Mouse (Mus musculus) forebrain, embryonic 11.5 days (tissue): Measurements from ENCODE around the gene Sncg. TPM values are rescaled to one million over a fixed set of nuclear protein-coding genes. Genes with fewer than 3 reads are reported as not detected.

Experiments used
- ATAC-seq: fragments of 200-750 bp; cut with Nextera tagmentation; replicated peaks from 2 replicates; pipeline ENCODE4 v1.8.0; 2017; ENCODE audit warnings: moderate TSS enrichment; ENCODE audit not compliant: low FRiP score
- DNase-seq: peaks from one replicate; pipeline ENCODE4 v3.0.0-alpha.2; 2017; ENCODE audit warnings: low spot score
- H3K27ac ChIP-seq: fragments of 300-500 bp; sonication (generic); 2 replicates; pipeline ENCODE4 v1.5.1; 2014; ENCODE audit warnings: low read depth, low read length
- H3K27me3 ChIP-seq: fragments of 300-500 bp; sonication (generic); 2 replicates; pipeline ENCODE4 v1.6.1; 2014; ENCODE audit warnings: mild to moderate bottlenecking, low read length, mixed read lengths; ENCODE audit not compliant: control insufficient read depth, insufficient read depth
- H3K36me3 ChIP-seq: fragments of 300-500 bp; sonication (generic); 2 replicates; pipeline ENCODE4 v1.6.1; 2014; ENCODE audit warnings: mild to moderate bottlenecking, low read length, moderate library complexity, mixed read lengths; ENCODE audit not compliant: control insufficient read depth, insufficient read depth
- H3K4me1 ChIP-seq: fragments of 300-500 bp; sonication (generic); replicated peaks from 2 replicates; pipeline ENCODE4 v1.6.1; 2014; ENCODE audit warnings: low read length, mixed read lengths; ENCODE audit not compliant: control insufficient read depth, insufficient read depth
- H3K4me2 ChIP-seq: fragments of 300-500 bp; sonication (generic); 2 replicates; pipeline ENCODE4 v1.6.1; 2014; ENCODE audit warnings: low read depth, mild to moderate bottlenecking, low read length, moderate library complexity, mixed read lengths; ENCODE audit not compliant: severe bottlenecking
- H3K4me3 ChIP-seq: fragments of 300-500 bp; sonication (generic); 2 replicates; pipeline ENCODE4 v1.5.1; 2014; ENCODE audit warnings: low read depth, low read length
- H3K9ac ChIP-seq: fragments of 300-500 bp; sonication (generic); 2 replicates; pipeline ENCODE4 v1.6.1; 2014; ENCODE audit warnings: low read length
- H3K9me3 ChIP-seq: fragments of 300-500 bp; sonication (generic); 2 replicates; pipeline ENCODE4 v1.6.1; 2016; ENCODE audit warnings: low read length, mixed read lengths; ENCODE audit not compliant: control insufficient read depth
- WGBS: fragments of 180-500 bp; shearing (Covaris S2); extraction: QIAGEN DNeasy Blood & Tissue Kit; methylation state at CpG from one replicate; pipeline ENCODE4 v1.1.7; 2014; 5-methylcytosine and 5-hydroxymethylcytosine counted together
- polyA plus RNA-seq: library from polyadenylated mRNA; unstranded; fragments of >200 nt; fragmentation: Nextera tagmentation; extraction: Ambion mirVana; gene quantifications from 2 replicates; pipeline ENCODE4 v1.2.1, GENCODE M21; 2014

The Sncg gene
- polyA plus RNA-seq, 1 experiment from 2014 or later: 3.7 TPM

- ATAC-seq (no peak), DNase-seq (no peak)
- H3K4me1 ChIP-seq: no peaks in the 10 kb centered on the region
- H3K4me3 ChIP-seq: no peak overlapping the region
- 83% methylated on average over 5 of the region's 5 CpGs for WGBS
- H3K4me2 ChIP-seq: no peak overlapping the region
- H3K36me3 ChIP-seq: peaks cover 7% of the 10 kb centered on the region; the same call in 1 of the 2 replicates
- H3K9me3 ChIP-seq: no peaks in the 10 kb centered on the region
- H3K27me3 ChIP-seq: no peaks in the 10 kb centered on the region
- H3K9ac ChIP-seq: no peak overlapping the region
- no peak overlapping the region for H3K27ac ChIP-seq
Observed at GRCm38 (mm10) chr14:34344361-34344760, 30.2 kb downstream of the Sncg start.

GRCm38 (mm10) chr14:34343078-34343477, 31.5 kb downstream of the Sncg start:
- no peak overlapping the region for H3K4me2 ChIP-seq
- H3K27me3 ChIP-seq: no peaks in the 10 kb centered on the region
- no peak overlapping the region for H3K9ac ChIP-seq
- H3K4me1 ChIP-seq: no peaks in the 10 kb centered on the region
- ATAC-seq (no peak), DNase-seq (no peak)
- 89% methylated on average over 4 of the region's 4 CpGs for WGBS
- peaks cover 7% of the 10 kb centered on the region; the same call in 1 of the 2 replicates for H3K36me3 ChIP-seq
- H3K27ac ChIP-seq: no peak overlapping the region
- H3K4me3 ChIP-seq: no peak overlapping the region
- no peaks in the 10 kb centered on the region for H3K9me3 ChIP-seq

GRCm38 (mm10) chr14:34341993-34342392, 32.6 kb downstream of the Sncg start:
- no peak overlapping the region for H3K4me2 ChIP-seq
- 93% methylated on average over 4 of the region's 4 CpGs for WGBS
- peaks cover 7% of the 10 kb centered on the region; the same call in 1 of the 2 replicates for H3K36me3 ChIP-seq
- no peak overlapping the region for H3K4me3 ChIP-seq
- H3K27me3 ChIP-seq: no peaks in the 10 kb centered on the region
- DNase-seq (no peak), ATAC-seq (no peak)
- no peak overlapping the region for H3K9ac ChIP-seq
- no peak overlapping the region for H3K27ac ChIP-seq
- no peaks in the 10 kb centered on the region for H3K4me1 ChIP-seq
- no peaks in the 10 kb centered on the region for H3K9me3 ChIP-seq

GRCm38 (mm10) chr14:34339446-34339845, 35.1 kb downstream of the Sncg start:
- no peak overlapping the region for H3K9ac ChIP-seq
- no peak for DNase-seq
- 69% methylated on average over 1 of the region's 1 CpGs for WGBS

GRCm38 (mm10) chr14:34332476-34332875, 42.1 kb downstream of the Sncg start:
- WGBS: 95% methylated on average over 5 of the region's 5 CpGs
- no peak overlapping the region for H3K4me3 ChIP-seq
- ATAC-seq: no peak
- no peak for DNase-seq
- no peaks in the 10 kb centered on the region for H3K4me1 ChIP-seq
- peaks cover 5% of the 10 kb centered on the region; the same call in 1 of the 2 replicates for H3K36me3 ChIP-seq
- no peaks in the 10 kb centered on the region for H3K27me3 ChIP-seq
- no peaks in the 10 kb centered on the region for H3K9me3 ChIP-seq
- no peak overlapping the region for H3K4me2 ChIP-seq
- no peak overlapping the region for H3K27ac ChIP-seq
- no peak overlapping the region for H3K9ac ChIP-seq

More at GRCm38 (mm10) chr14:34339446-34339845, 35.1 kb downstream of the Sncg start:
- no peak overlapping the region for H3K27ac ChIP-seq
- no peaks in the 10 kb centered on the region for H3K9me3 ChIP-seq
- no peak for ATAC-seq
- no peak overlapping the region for H3K4me2 ChIP-seq
- no peaks in the 10 kb centered on the region for H3K4me1 ChIP-seq
- H3K36me3 ChIP-seq: peaks cover 9% of the 10 kb centered on the region; the same call in 1 of the 2 replicates
- H3K27me3 ChIP-seq: no peaks in the 10 kb centered on the region
- H3K4me3 ChIP-seq: no peak overlapping the region

GRCm38 (mm10) chr14:34331886-34332285, 42.7 kb downstream of the Sncg start:
- Histone ChIP-seq H3K9me3 (no peaks in the 10 kb centered on the region), H3K4me1 (no peaks in the 10 kb centered on the region), H3K9ac (no peak overlapping the region), H3K4me2 (no peak overlapping the region), H3K27me3 (no peaks in the 10 kb centered on the region), H3K4me3 (no peak overlapping the region), H3K27ac (no peak overlapping the region), H3K36me3 (peaks cover 5% of the 10 kb centered on the region; the same call in 1 of the 2 replicates)
- no peak for ATAC-seq
- 90% methylated on average over 3 of the region's 3 CpGs for WGBS
- no peak for DNase-seq

DNA sequence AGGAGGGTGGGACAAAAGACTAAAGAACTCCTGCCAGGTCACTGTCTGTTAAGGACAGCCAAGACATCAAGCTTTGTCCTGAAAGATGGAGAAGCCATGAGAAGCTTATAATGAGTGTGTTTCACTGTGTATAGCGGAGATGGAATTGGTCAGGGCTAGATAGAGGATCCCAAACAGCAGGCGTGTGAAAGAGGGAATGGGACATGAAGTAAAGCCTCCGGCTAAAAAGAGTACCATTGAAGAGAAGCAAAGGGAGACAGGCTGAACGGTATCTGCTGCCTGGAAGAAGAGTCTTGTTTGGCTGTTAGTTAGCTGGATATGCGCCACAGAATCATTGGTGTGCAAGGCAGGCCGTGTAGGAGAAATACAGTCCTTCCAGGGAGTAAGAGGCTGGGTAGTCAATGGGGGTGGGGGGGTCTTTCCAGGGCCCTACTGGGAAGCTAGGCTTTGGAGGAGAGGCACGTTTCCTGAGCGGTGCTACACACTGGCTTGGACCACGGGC, 43.9 kb downstream of the Sncg start:
- H3K36me3 ChIP-seq: peaks cover 5% of the 10 kb centered on the region; the same call in 1 of the 2 replicates
- 86% methylated on average over 9 of the region's 9 CpGs for WGBS
- no peak overlapping the region for H3K4me3 ChIP-seq
- no peak overlapping the region for H3K9ac ChIP-seq
- H3K9me3 ChIP-seq: no peaks in the 10 kb centered on the region
- DNase-seq (no peak), ATAC-seq (no peak)
- H3K27ac ChIP-seq: no peak overlapping the region
- H3K4me1 ChIP-seq: no peaks in the 10 kb centered on the region
- no peaks in the 10 kb centered on the region for H3K27me3 ChIP-seq
- no peak overlapping the region for H3K4me2 ChIP-seq

- peaks cover 2% of the 10 kb centered on the region; the same call in 1 of the 2 replicates for H3K36me3 ChIP-seq
Observed at GRCm38 (mm10) chr14:34327618-34328017, 47.0 kb downstream of the Sncg start.

DNA sequence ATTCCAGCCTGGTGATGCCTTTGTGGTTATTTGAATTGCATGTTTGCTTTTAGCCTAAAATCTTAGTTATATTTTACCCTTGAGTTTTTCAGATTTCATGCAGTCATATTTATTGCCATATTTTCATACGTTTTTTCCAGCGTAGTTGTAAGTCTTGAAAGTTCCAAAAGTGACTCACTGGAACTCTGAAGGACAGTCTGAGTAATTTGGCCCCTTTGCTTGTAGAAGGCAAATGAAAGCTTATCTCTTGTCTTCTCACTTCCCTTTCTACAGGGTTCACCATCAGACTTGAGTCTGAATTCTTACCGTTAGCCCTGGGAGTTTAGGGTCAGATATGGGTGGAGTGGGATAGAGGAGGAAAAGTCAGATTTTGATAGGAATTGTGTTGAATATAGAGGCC, 48.0 kb downstream of the Sncg start:
- Histone ChIP-seq H3K9ac (no peak overlapping the region), H3K9me3 (no peaks in the 10 kb centered on the region), H3K4me2 (no peak overlapping the region), H3K4me3 (no peak overlapping the region), H3K27ac (no peak overlapping the region), H3K27me3 (no peaks in the 10 kb centered on the region), H3K4me1 (no peaks in the 10 kb centered on the region), H3K36me3 (peaks cover 2% of the 10 kb centered on the region; the same call in 1 of the 2 replicates)
- DNase-seq (no peak), ATAC-seq (no peak)
- WGBS: 95% methylated on average over 3 of the region's 3 CpGs

More at GRCm38 (mm10) chr14:34327618-34328017, 47.0 kb downstream of the Sncg start:
- no peak for DNase-seq
- no peaks in the 10 kb centered on the region for H3K4me1 ChIP-seq
- no peak overlapping the region for H3K4me3 ChIP-seq
- no peak for ATAC-seq
- H3K27me3 ChIP-seq: no peaks in the 10 kb centered on the region
- H3K9me3 ChIP-seq: no peaks in the 10 kb centered on the region
- no peak overlapping the region for H3K4me2 ChIP-seq
- no peak overlapping the region for H3K27ac ChIP-seq
- 76% methylated on average over 1 of the region's 1 CpGs for WGBS
- H3K9ac ChIP-seq: no peak overlapping the region
